Mouse (Mus musculus) embryonic stem cell, embryonic (primary cell): ENCODE data around the gene Ifitm10.

Experiments
- CTCF ChIA-PET, 4 experiments: fragments of 300-600 bp in 2 of 4; fragments of 350-600 bp in 2 of 4; sonication (Branson Sonifier 250); formaldehyde crosslinking; loops; one replicate each; lab custom pipeline; 2022; ENCODE audit warnings: inconsistent platforms in 2 of 4; lab: Charles Lee
- POLR2A ChIA-PET, 4 experiments: fragments of 300-600 bp in 2 of 4; fragments of 350-600 bp in 2 of 4; sonication (Branson Sonifier 250); formaldehyde crosslinking; loops; one replicate each; lab custom pipeline; 2022; ENCODE audit warnings: antibody characterized with exemption in 4 of 4, inconsistent platforms in 1 of 4; lab: Charles Lee

The Ifitm10 gene

DNA sequence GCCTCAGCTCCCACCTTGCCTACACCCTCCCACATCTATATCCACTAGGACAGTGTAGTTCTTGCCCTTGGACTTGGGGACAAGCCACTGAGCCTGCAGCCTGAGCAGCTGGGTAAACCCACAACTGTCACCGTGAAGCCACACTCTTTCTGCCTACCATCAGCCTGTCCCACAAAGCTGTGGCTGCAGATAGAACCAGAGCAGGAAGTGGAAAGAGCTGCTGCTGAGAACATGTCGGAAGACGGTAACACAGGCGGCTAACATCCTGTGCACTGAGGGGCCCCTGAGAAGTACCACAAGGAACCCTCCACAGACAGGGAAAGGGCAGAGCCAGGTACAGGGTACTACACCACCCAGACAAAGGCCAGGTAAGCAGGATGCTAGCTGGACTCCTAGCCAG is 7.6 kb upstream of the Ifitm10 start:
- POLR2A ChIA-PET, result interaction anchor here in 2 of 4 experiments (0.6 to 2.5 kb wide), 12 partner anchors 9 to 55 kb away, joined by 3 to 15 read pairs (median 5); no protein-coding TSS in a partner anchor
- CTCF ChIA-PET, result interaction anchor here in 1 of 4 experiments (1.4 kb wide), 1 partner anchor 47 kb away, joined by 4 read pairs; no protein-coding TSS in a partner anchor

DNA sequence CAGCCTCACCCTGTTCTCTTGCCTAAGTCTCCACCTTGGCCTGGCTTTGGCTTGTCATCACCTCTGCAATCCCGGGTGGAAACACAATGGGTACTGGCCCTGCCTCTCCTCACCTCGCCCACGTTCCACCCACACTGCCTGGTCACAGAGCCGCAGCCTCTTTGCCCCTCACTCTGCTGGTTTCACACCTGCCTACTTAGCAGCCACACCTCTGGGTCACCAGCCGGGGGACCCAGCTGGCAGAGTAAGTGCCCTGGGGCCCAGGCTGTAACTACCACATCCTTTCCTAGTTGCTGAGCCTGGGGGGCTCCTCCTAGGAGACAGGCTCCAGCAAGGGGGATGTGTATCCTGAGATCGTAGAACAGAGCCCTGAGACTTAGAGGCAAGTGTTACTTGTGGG is 5.6 kb upstream of the Ifitm10 start:
- POLR2A ChIA-PET, result interaction anchor here in 3 of 4 experiments (0.5 to 10.5 kb wide), 9 partner anchors 8 to 678 kb away, joined by 3 to 130 read pairs (median 5); partner anchors contain the start of gene Ctsd (in 3 of the 3)
- CTCF ChIA-PET, result no interaction called here

DNA sequence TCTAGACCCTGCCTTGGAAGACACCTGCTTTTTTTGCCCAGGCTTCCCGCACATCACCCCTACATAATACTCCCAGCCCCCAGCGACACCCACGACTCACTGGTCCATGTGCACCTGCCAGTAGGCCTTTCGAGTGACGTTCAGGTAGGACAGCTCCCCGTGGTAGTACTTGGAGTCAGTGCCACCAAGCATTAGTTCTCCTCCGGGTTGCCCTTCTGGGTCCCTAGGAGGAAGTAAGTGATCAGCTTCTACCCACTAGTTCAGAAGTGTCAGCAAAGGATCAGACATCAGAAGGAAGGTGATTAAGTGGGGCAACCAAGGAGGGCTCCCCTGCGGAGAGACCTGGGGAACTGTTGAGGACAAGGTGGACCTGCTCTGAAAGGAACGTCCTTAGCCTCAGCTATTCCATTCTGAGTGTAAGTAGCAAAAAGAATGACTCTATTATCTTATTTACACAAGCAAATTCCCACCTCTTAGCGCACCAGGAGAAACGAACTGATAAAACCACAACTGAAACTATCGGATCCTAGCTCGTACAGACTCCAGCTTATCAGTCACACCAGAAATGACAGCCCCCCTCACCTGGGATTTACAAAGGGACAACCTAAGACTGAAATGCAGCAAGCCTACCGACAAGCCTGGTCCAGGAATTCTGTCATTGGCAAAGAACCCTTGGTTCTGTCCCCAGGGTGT is 3.8 kb upstream of the Ifitm10 start:
- ChIA-PET POLR2A (interaction anchor here in 3 of 4 experiments (0.7 to 10.5 kb wide), 10 partner anchors 10 to 63 kb away, joined by 3 to 130 read pairs (median 5); partner anchors contain the start of gene Ctsd (in 3 of the 3)), CTCF (interaction anchor here in 1 of 4 experiments (1.8 kb wide), 1 partner anchor 58 kb away, joined by 6 read pairs; no protein-coding TSS in a partner anchor)

DNA sequence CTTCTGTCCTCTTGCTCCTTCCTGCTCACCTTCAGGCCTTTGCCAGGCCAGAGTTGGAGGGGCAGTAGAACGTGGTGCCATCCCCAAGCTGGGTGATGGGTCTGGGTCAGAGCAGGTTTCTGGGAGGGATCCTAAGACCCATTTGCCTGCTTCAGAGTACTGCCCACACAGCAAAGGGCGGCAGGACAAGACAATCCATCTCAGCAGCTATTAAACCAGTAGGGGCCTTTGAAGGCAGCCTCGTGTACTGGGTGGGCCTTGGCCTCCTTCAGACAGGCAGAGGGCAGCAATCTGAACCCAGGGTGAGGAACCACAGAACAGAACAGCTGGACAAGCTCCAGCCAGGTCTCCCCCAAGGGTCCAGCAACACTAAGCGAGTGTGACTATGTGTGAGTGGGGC is 2.5 kb upstream of the Ifitm10 start:
- ChIA-PET CTCF (interaction anchor here in 2 of 4 experiments (0.5 to 1.8 kb wide), 2 partner anchors 59 to 931 kb away, joined by 3 to 6 read pairs; no protein-coding TSS in a partner anchor), POLR2A (interaction anchor here in 3 of 4 experiments (0.6 to 10.5 kb wide), 7 partner anchors 11 to 149 kb away, joined by 3 to 130 read pairs (median 5); partner anchors contain the start of gene Ctsd (in 3 of the 3))

DNA sequence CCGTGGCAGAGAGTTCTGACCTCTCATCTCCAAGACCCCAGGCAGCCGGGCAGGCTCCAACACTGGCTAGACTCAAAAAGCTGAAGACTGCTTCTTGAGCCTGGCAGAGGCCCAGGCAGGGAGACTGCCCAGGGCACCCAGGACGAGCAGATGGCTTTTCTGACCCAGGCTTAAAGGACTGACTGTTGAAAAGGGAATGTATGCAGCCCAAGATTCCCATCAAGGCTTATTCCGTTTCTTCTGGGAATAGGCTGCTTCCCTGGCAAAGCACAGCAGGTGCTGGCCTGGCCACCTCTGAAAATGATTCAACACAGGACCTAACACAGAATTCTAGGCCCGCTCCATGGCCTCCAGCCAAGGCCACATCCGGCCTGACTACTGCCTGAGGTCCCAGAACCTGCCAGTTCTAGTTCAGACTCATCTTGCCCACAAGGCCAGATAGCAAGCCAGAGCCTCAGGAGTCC is 1.7 kb upstream of the Ifitm10 start:
- CTCF ChIA-PET, result interaction anchor here in 2 of 4 experiments (0.6 to 0.7 kb wide), 2 partner anchors 91 to 236 kb away, joined by 3 to 5 read pairs; no protein-coding TSS in a partner anchor
- POLR2A ChIA-PET, result interaction anchor here (0.6 to 10.5 kb wide), 6 partner anchors 11 to 148 kb away, joined by 3 to 130 read pairs (median 4); partner anchors contain the start of gene Ctsd (in 3 of the 4)

DNA sequence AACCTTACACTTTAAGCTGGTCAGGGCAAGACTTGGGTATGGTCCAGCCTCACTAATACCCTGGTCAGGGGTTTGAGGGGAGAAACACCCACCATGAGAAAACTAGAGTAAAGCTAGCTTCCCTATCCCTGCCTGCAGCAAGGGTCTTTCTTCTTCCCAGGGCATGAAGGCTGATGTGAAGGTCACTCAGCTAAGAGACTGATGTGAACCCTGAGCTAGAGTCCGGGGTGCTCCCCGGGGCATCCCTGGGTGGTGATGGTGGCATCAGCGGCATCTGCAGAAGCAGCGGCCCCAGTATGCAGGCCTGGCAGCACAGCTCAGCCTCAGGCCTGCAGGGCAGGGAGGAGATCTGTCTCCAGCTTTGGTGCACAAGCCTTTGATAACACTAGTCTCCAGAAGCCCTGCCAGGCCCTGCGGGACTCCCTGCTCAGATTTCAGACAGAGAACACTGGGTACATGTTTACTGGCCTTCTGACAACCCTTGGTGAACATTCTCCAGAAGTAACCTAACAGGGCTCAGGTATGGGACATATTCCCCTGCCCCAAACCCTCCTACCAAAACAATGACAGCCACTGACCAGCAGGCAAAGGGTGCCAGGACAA is 961 bp upstream of the Ifitm10 start:
- ChIA-PET CTCF (no interaction called here), POLR2A (interaction anchor here (0.8 to 10.5 kb wide), 12 partner anchors 12 to 26 kb away, joined by 3 to 130 read pairs (median 4); partner anchors contain the start of gene Ctsd (in 4 of the 4))

DNA sequence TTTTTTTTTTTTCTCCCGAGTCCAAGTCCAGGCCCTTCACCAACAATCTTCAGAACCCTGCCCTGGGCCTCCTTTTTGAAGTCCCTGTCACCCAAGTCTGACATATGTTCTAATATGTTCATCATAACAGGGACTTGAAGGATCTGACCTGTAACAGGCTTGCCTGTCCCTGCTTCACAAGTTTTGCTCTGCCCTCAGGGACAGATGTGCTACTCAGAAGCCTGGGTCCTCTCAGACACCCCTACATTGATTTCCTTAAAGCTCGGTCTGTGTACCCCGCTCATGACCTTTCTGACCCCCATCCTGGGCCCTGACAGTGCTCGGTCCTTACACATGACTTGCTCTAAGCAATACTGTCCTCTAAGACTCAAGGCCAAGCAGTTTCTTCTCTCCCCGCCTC is 514 bp downstream of the Ifitm10 start:
- ChIA-PET CTCF (interaction anchor here in 2 of 4 experiments (0.6 kb wide), 2 partner anchors 39 to 86 kb away, joined by 3 read pairs; no protein-coding TSS in a partner anchor), POLR2A (interaction anchor here in 3 of 4 experiments (0.6 to 10.5 kb wide), 14 partner anchors 9 to 1584 kb away, joined by 3 to 130 read pairs (median 4); partner anchors contain the start of genes Ctsd (in 2 of the 3) and Gm49369 (in 1 of the 3))

DNA sequence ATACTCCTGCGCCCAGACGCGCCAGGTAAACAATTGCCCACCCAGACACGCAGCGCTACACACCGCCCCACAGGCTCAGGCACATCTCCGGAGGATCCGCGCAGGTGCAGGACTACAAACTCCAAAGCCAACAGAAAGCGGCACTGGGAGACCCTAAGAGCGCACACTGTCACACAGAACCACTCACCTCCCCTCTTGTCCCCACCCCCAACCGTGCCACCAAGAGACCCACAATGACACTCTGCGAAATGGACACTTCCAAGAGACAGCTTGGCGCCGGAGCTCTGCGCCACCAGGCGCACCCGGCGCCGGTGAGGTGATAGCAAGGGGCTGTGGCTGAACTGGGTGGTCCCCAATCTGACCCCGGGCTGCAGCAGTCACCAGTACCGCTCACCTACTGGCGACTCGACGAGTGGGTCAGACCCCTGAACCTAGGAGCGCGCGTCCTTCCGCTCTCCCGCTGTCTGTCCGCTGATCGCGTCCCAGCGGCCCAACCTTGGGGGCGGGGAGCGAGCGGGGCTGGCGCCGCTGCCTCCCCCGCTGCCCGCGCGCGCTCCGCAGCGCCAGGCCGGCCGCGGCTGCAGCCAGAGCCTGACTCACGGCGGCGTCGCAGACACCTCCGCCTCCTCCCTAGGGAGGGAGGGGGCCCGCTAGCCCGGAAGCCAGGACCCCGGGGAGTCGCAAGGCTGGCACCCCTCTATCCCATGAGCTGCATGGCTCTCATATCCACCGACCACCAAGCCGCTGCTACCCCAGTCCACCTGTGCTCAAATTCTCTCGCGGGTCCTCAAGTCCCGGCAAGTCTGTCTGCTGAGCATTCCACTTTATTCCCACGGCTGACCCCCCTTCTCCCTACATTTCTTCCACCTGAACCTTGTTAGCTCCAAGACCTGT is 1.5 kb downstream of the Ifitm10 start:
- CTCF ChIA-PET, result interaction anchor here in 3 of 4 experiments (0.5 to 1.3 kb wide), 5 partner anchors 37 to 913 kb away, joined by 3 to 4 read pairs (median 3); partner anchors contain the start of gene Lsp1 (in 1 of the 3)
- POLR2A ChIA-PET, result interaction anchor here (0.6 to 10.5 kb wide), 18 partner anchors 9 to 902 kb away, joined by 3 to 130 read pairs (median 4); partner anchors contain the start of genes Ctsd (in 4 of the 4) and Gm49369 (in 2 of the 4)

DNA sequence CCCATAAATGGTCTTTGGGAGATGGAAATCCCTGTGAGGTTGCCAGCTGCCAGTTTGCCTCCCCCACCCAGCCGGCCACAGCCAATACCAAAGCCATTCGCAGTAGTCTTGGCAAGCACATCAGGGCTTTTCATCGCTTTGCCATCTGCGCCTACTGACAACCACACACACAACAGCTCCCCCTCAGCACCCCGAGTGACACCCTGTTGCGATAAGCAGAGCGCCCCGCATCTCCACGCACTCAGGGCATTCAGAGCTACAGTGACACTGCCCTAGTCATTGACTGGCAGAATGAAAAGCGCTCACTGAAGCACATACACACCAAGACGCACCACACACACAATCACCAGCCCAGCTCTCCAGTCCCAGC is 2.2 kb downstream of the Ifitm10 start:
- ChIA-PET CTCF (interaction anchor here in 3 of 4 experiments (0.5 to 1.3 kb wide), 4 partner anchors 37 to 913 kb away, joined by 3 to 4 read pairs (median 3); partner anchors contain the start of gene Lsp1 (in 1 of the 3)), POLR2A (interaction anchor here (0.7 to 10.5 kb wide), 20 partner anchors 9 to 682 kb away, joined by 3 to 130 read pairs (median 4); partner anchors contain the start of genes Ctsd (in 4 of the 4) and Gm49369 (in 2 of the 4))

DNA sequence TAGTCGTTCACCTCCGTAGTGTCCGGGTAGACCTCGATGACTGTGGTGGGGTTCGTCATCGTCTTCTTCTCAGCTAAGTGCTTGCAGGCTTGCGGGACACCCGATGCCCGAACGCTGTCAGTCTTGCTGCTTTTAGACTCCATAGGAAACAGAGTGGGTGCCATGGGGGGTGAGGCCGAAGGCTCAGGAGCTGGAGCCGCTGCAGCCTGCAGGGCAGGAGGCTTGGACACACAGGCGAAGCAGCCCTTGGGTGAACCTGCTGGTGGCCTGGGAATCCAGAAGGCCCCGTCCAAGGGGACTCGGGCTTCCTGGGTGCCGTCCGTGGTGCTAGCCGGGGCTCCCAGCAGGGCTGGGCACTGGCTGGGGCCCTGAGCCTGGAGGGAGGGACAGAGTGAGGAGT is 2.6 kb downstream of the Ifitm10 start:
- POLR2A ChIA-PET, result interaction anchor here (0.7 to 10.5 kb wide), 16 partner anchors 9 to 682 kb away, joined by 3 to 130 read pairs (median 4); partner anchors contain the start of genes Ctsd (in 4 of the 4) and Gm49369 (in 2 of the 4)
- CTCF ChIA-PET, result interaction anchor here in 2 of 4 experiments (0.6 to 1.3 kb wide), 3 partner anchors 36 to 912 kb away, joined by 3 to 4 read pairs (median 3); no protein-coding TSS in a partner anchor

DNA sequence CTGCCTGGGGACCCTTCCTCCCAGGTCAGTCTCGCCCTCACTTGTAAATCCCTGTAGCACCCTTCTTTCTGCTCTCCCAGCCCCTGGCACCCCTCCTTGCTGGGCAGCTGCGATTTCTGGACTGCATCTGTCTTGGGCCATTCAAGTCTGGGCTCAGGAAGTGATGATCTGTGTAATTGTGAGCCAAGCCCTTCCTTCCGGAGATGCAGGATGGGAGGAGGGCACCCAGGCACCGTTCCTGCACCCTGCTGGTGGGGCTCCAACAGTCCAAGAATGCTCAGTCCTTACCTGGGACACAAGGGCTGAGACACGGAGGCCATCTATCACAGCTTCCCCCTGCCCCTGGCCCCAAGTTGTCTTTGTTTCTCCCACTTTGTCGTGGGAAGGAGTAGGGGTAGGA is 3.7 kb downstream of the Ifitm10 start:
- ChIA-PET CTCF (interaction anchor here in 1 of 4 experiments (0.7 kb wide), 1 partner anchor 1279 kb away, joined by 9 read pairs; the partner anchor contains the start of gene Tnfrsf22), POLR2A (interaction anchor here in 3 of 4 experiments (0.7 to 10.5 kb wide), 6 partner anchors 11 to 302 kb away, joined by 3 to 130 read pairs (median 3); partner anchors contain the start of genes Ctsd (in 1 of the 3) and Gm49369 (in 1 of the 3))

DNA sequence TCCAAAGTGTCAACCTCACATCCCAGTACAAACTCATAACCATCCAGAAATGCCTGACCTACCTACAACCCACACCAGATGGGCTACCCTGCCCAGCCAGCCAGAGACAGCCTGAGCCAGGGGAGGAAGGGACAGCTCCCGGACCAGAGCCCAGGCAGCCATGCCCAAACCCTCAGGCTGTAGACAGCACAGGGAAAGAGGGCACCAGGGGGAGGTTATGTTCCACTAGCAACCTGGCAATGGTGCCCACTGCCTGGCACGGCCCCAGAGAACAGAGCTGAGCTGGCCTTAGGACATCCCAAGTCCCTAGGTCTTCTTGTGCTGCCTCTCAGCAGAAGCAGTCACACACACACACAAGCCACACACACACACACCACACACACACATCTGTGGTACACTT is 4.7 kb downstream of the Ifitm10 start:
- POLR2A ChIA-PET, result no interaction called here
- CTCF ChIA-PET, result no interaction called here

DNA sequence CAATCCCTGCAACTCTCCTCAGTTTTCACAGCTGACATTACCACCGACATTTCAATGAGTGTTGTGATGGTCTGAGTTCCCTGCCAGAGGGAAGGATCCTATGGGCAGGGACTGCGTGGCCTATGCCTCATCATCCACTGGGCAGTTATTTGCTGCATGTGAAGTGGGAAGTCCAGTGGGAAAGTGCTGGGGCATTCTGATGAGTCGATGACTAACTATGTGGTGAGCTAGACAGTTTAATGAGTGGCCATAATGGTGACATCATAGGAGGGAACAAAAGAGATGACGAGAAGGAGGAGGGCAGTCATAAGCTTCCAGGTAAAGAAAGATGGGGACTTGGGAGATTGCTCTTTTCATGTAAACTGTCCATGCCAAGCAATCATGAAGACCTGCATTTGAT is 10.4 kb downstream of the Ifitm10 start:
- CTCF ChIA-PET, result interaction anchor here in 2 of 4 experiments (0.5 to 1.8 kb wide), 2 partner anchors 29 to 220 kb away, joined by 3 to 5 read pairs; no protein-coding TSS in a partner anchor
- POLR2A ChIA-PET, result interaction anchor here in 3 of 4 experiments (0.6 to 2.4 kb wide), 6 partner anchors 9 to 252 kb away, joined by 3 to 6 read pairs (median 5); partner anchors contain the start of gene Ctsd (in 1 of the 3)

DNA sequence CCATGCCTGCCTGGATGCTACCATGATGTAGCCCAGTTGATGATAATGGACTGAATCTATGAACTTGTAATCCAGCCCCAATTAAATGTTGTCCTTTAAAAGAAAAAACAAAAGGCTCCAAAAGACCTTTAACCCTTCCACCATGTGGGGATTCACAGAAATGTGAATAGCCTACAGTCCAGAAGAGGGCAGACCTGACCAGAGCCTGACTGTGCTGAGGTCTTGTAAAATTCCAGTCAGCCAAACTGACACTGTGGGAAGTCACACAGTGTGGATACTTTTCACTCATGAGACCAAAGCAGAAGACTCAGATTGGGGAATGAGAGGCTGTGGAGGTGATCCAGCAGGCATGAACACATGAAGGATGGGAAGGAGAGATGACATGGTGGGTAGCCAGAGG is 12.8 kb downstream of the Ifitm10 start:
- ChIA-PET POLR2A (interaction anchor here in 1 of 4 experiments (1.1 kb wide), 1 partner anchor 12 kb away, joined by 3 read pairs; no protein-coding TSS in a partner anchor), CTCF (interaction anchor here in 1 of 4 experiments (1.6 kb wide), 1 partner anchor 177 kb away, joined by 4 read pairs; no protein-coding TSS in a partner anchor)

DNA sequence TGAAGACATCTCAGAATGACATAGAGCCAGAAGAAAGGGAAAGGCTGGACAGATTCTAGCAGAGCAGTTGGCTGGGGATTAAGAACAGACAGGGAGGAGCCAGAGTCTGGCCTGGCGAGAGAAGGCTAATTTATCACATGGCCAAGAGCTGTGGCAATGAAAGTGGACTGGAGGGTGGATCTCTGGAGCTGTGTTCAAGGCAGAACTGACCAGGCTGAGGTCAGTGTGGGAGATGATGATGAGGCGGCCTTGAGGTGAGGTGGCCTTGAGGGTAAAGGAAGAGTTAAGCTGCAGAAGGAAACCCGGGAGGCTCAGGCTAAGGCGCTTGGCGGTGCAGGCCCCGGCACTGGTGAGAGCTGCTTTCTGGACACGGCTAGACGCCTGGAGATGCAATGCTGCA is 14.4 kb downstream of the Ifitm10 start:
- ChIA-PET CTCF (interaction anchor here in 1 of 4 experiments (1.6 to 1.7 kb wide), 2 partner anchors 25 to 179 kb away, joined by 4 to 5 read pairs; no protein-coding TSS in a partner anchor), POLR2A (interaction anchor here in 3 of 4 experiments (0.5 to 1.4 kb wide), 5 partner anchors 11 to 164 kb away, joined by 3 to 8 read pairs (median 3); no protein-coding TSS in a partner anchor)

DNA sequence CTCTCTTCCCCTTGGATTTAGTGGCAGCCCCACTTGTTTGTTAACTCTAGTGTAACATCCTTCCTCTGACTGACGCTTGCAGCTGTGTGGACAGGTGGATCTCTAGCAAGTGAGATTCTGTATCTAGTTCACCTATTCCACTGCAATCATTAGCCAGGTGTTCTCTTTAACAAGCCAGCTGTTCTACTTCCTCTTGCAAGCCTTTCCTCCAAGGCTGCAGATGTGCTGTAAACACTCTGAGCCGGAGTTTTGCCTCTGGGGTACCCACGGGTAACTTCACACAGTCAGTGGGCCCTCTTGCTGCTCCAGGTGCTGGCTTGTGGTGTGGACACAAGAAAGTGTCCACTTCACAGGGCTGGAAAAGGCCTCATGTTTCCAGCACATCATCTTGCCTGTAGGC is 16.0 kb downstream of the Ifitm10 start:
- ChIA-PET POLR2A (interaction anchor here in 1 of 4 experiments (3.9 kb wide), 1 partner anchor 28 kb away, joined by 28 read pairs; the partner anchor contains the start of gene Ctsd), CTCF (no interaction called here)
